Mouse (Mus musculus) 3134 (cell line): ENCODE measurements around the gene Bmper.

Source experiments
- DNase-seq: peaks from one replicate; pipeline ENCODE4 v3.0.0-alpha.2; 2011; ENCODE audit warnings: low spot score; ENCODE audit not compliant: insufficient read length; ENCODE audit errors: extremely low read depth

The Bmper gene

GRCm38 (mm10) chr9:23533870-23534269 lies 311.0 kb downstream of the Bmper start:
- DNase-seq = no peak
